Mouse (Mus musculus) brown adipose tissue, adult 24 weeks (tissue): ENCODE data around the gene Cd247. TPM values are rescaled to one million over a fixed set of nuclear protein-coding genes. Genes with fewer than 3 reads are reported as not detected.

Experiments used
- H3K27ac ChIP-seq: fragments of 200-500 bp; replicated peaks from 2 replicates; pipeline ENCODE4 v1.5.1; 2012; ENCODE audit warnings: low read depth, mild to moderate bottlenecking, low read length
- H3K4me1 ChIP-seq: fragments of 200-500 bp; 2 replicates; pipeline ENCODE4 v1.6.1; 2012; ENCODE audit warnings: low read length, mixed read lengths; ENCODE audit not compliant: control insufficient read depth, insufficient read depth, insufficient read length
- H3K4me3 ChIP-seq: fragments of 200-500 bp; 2 replicates; pipeline ENCODE4 v1.5.1; 2012; ENCODE audit warnings: low read depth, mild to moderate bottlenecking, low read length, moderate library complexity; ENCODE audit not compliant: insufficient read depth
- polyA plus RNA-seq: library from polyadenylated mRNA; stranded (reverse); fragments of >200 nt; gene quantifications from 2 replicates; pipeline ENCODE4 v1.2.4, GENCODE M21; 2012; ENCODE audit not compliant: missing spikeins, insufficient read depth, insufficient read length

The Cd247 gene
- polyA plus RNA-seq, 1 experiment = 3.3 TPM

- no peak overlapping the region for H3K27ac ChIP-seq
Observed at GRCm38 (mm10) chr1:165925207-165925606, 136.7 kb downstream of the Cd247 start.

More at GRCm38 (mm10) chr1:165925207-165925606, 136.7 kb downstream of the Cd247 start:
- H3K4me3 ChIP-seq = no peak overlapping the region
- H3K4me1 ChIP-seq = no peaks in the 10 kb centered on the region

Other genes starting within 250 kb of the Cd247 start
- 3.4 and 7.4 TPM in 2 replicates for gene Mpzl1, start 154.1 kb upstream of the Cd247 start, polyA plus RNA-seq
- gene Rcsd1, start 78.9 kb upstream of the Cd247 start, polyA plus RNA-seq = 4.8 and 8.8 TPM in 2 replicates
- 82.8 and 109 TPM in 2 replicates for gene Creg1, start 24.9 kb upstream of the Cd247 start, polyA plus RNA-seq
- 3.7 and 4.0 TPM in 2 replicates for gene Pou2f1, start 214.0 kb downstream of the Cd247 start, polyA plus RNA-seq